Mouse (Mus musculus) embryonic facial prominence, embryonic 14.5 days (tissue): ENCODE data around the gene Gng2. TPM values are rescaled to one million over a fixed set of nuclear protein-coding genes. Genes with fewer than 3 reads are reported as not detected.

Experiments
- ATAC-seq: fragments of 200-750 bp; cut with Nextera tagmentation; 2 replicates; pipeline ENCODE4 v1.8.0; 2017; ENCODE audit warnings: low read depth, moderate number of reproducible peaks, moderate TSS enrichment
- DNase-seq: peaks from one replicate; pipeline ENCODE4 v3.0.0-alpha.2; 2015; ENCODE audit warnings: low spot score
- H3K27ac ChIP-seq: fragments of 300-500 bp; sonication (generic); replicated peaks from 2 replicates; pipeline ENCODE4 v1.5.1; 2014; ENCODE audit warnings: low read depth, mild to moderate bottlenecking, low read length, moderate library complexity
- H3K27me3 ChIP-seq: fragments of 300-500 bp; sonication (generic); replicated peaks from 2 replicates; pipeline ENCODE4 v1.6.1; 2014; ENCODE audit warnings: low read length; ENCODE audit not compliant: control insufficient read depth, insufficient read depth
- H3K36me3 ChIP-seq: fragments of 300-500 bp; sonication (generic); 2 replicates; pipeline ENCODE4 v1.6.1; 2014; ENCODE audit warnings: low read length, mixed read lengths; ENCODE audit not compliant: control insufficient read depth, insufficient read depth
- H3K4me1 ChIP-seq: fragments of 300-500 bp; sonication (generic); 2 replicates; pipeline ENCODE4 v1.6.1; 2014; ENCODE audit warnings: antibody characterized with exemption, low read length; ENCODE audit not compliant: control insufficient read depth, insufficient read depth
- H3K4me2 ChIP-seq: fragments of 300-500 bp; sonication (generic); 2 replicates; pipeline ENCODE4 v1.6.1; 2014; ENCODE audit warnings: low read depth, mild to moderate bottlenecking, low read length, moderate library complexity, mixed read lengths
- H3K4me3 ChIP-seq: fragments of 300-500 bp; sonication (generic); 2 replicates; pipeline ENCODE4 v1.5.1; 2014; ENCODE audit warnings: low read depth, mild to moderate bottlenecking, low read length
- H3K9ac ChIP-seq: fragments of 300-500 bp; sonication (generic); 2 replicates; pipeline ENCODE4 v1.6.1; 2014; ENCODE audit warnings: low read depth, mild to moderate bottlenecking, low read length, moderate library complexity, mixed read lengths
- H3K9me3 ChIP-seq: fragments of 300-500 bp; sonication (generic); 2 replicates; pipeline ENCODE4 v1.6.1; 2016; ENCODE audit warnings: low read length; ENCODE audit not compliant: control insufficient read depth
- WGBS: fragments of 180-500 bp; shearing (Covaris S2); extraction: QIAGEN DNeasy Blood & Tissue Kit; methylation state at CpG from one replicate; pipeline ENCODE4 v1.1.7; 2014; 5-methylcytosine and 5-hydroxymethylcytosine counted together
- polyA plus RNA-seq: library from polyadenylated mRNA; unstranded; fragments of >200 nt; fragmentation: Nextera tagmentation; extraction: Ambion mirVana; gene quantifications from 2 replicates; pipeline ENCODE4 v1.2.1, GENCODE M21; 2014

Gng2 gene
- polyA plus RNA-seq, 1 experiment from 2014 or later, result 59.3 TPM

DNA sequence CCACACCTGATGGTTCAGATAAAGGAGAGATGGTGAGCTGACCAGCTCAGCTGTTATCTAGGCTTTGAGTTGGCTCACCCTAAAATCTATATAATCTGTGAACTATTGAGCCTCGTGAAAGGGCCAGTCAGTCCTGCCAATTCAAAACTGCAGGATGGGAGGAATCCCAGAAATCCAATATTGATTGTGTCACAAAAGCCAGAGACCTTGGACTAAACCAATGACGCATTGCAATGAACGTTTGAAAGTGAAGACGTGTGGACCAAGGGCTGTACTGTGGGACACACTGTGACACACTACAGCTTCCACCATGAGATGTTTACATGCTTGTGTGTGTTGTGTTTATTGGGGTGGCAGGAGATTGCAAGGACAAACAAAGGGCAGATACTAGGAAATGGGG lies 18.5 kb upstream of the Gng2 start:
- Histone ChIP-seq H3K27ac (no peak overlapping the region), H3K4me3 (no peak overlapping the region), H3K9ac (no peak overlapping the region), H3K27me3 (no peaks in the 10 kb centered on the region), H3K4me1 (no peaks in the 10 kb centered on the region; the same call in 1 of the 2 replicates), H3K36me3 (no peaks in the 10 kb centered on the region), H3K4me2 (no peak overlapping the region), H3K9me3 (no peaks in the 10 kb centered on the region)
- ATAC-seq, result no peak
- no peak for DNase-seq
- 87% methylated on average over 4 of the region's 4 CpGs for WGBS

DNA sequence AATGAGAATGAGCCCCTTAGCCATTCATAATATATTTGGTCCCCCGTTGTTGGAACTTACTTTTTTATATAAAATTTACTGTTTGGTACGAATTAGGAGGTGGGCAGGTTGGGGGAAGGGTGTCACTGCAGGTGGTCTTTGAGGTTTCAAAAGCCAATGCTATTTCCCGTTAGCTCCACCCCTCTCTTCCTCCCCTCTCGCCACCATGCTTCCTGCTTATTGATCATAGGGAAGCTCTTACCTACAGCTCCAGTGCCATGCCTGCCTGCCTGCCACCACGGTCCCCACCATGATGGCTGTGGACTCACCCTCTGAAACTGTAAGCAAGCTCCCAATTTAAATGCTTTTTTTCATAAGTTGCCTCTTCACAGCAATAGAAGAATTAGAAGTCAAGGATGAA lies 16.6 kb upstream of the Gng2 start:
- H3K9me3 ChIP-seq, result no peaks in the 10 kb centered on the region
- no peak overlapping the region for H3K9ac ChIP-seq
- no peak overlapping the region for H3K4me3 ChIP-seq
- no peaks in the 10 kb centered on the region; the same call in 1 of the 2 replicates for H3K4me1 ChIP-seq
- ATAC-seq (no peak), DNase-seq (no peak)
- H3K27ac ChIP-seq, result no peak overlapping the region
- no peaks in the 10 kb centered on the region for H3K36me3 ChIP-seq
- H3K4me2 ChIP-seq, result no peak overlapping the region
- H3K27me3 ChIP-seq, result no peaks in the 10 kb centered on the region
- 67% methylated on average over 5 of the region's 5 CpGs for WGBS

DNA sequence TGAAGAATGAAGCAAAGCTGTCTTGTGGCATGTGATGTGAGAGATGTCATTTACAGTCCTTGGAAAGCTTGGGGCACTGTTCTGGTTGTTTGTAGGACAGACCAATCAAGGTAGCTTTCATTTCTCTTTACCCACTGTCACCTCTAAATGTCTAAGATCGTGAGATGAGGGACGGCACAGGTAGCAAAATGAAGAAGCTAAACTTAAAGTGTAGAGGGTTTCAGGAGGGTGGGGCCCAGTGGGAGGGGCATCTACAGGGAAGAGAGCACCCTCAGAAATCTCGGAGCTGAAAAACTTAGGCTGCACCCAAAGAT lies 16.1 kb upstream of the Gng2 start:
- no peak for DNase-seq
- 81% methylated on average over 3 of the region's 3 CpGs for WGBS
- H3K27me3 ChIP-seq, result no peaks in the 10 kb centered on the region

DNA sequence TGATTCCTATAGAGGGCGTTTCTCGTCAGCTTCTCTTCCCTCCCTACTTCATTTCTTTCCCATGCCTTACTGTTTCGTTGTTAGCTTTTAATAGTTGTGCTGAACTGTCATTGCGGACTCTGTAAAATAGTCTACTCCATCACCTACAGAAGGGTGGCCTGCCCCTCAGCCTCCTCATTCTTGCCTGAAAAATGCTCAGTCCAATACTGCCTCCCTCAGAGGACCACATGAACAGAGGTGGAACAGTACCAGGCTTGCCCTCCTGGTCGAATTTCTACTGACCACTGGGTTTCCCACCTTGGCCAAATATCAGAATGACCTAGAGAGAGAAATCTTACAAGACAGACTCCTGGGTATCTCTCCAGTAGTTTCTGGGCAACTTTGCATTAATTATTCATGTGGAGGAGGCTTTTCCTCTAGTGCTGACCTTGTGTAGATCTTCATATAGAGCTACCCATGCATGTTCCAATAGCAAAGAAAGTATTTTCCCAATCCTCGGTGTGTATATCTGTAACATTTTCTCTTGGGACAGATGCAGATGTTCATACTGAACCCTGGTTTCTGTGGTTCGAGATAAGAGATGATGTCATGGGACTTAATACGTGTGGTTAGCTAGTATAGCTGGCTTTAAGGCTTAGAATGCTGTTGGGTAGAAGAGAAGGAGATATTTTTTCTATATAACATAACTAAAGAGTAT lies 15.6 kb upstream of the Gng2 start:
- H3K36me3 ChIP-seq, result no peaks in the 10 kb centered on the region
- DNase-seq, result no peak
- no peak overlapping the region for H3K4me2 ChIP-seq
- no peak overlapping the region for H3K9ac ChIP-seq
- WGBS, result 76% methylated on average over 8 of the region's 8 CpGs
- no peaks in the 10 kb centered on the region; the same call in 1 of the 2 replicates for H3K4me1 ChIP-seq
- no peak for ATAC-seq
- no peaks in the 10 kb centered on the region for H3K27me3 ChIP-seq
- no peaks in the 10 kb centered on the region for H3K9me3 ChIP-seq
- H3K4me3 ChIP-seq, result no peak overlapping the region
- H3K27ac ChIP-seq, result no peak overlapping the region

More for the DNA sequence above, 16.1 kb upstream of the Gng2 start:
- no peak overlapping the region for H3K4me3 ChIP-seq
- H3K4me2 ChIP-seq, result no peak overlapping the region
- ATAC-seq, result no peak
- no peak overlapping the region for H3K27ac ChIP-seq
- no peaks in the 10 kb centered on the region for H3K36me3 ChIP-seq
- no peaks in the 10 kb centered on the region; the same call in 1 of the 2 replicates for H3K4me1 ChIP-seq
- H3K9me3 ChIP-seq, result no peaks in the 10 kb centered on the region
- H3K9ac ChIP-seq, result no peak overlapping the region

- DNase-seq (no peak), ATAC-seq (no peak)
- H3K9ac ChIP-seq, result no peak overlapping the region
- H3K36me3 ChIP-seq, result no peaks in the 10 kb centered on the region
- no peak overlapping the region for H3K4me2 ChIP-seq
- H3K27ac ChIP-seq, result no peak overlapping the region
- no peaks in the 10 kb centered on the region for H3K27me3 ChIP-seq
- H3K4me3 ChIP-seq, result no peak overlapping the region
- H3K9me3 ChIP-seq, result no peaks in the 10 kb centered on the region
- WGBS, result 25% methylated on average over 3 of the region's 3 CpGs
- H3K4me1 ChIP-seq, result peaks cover 5% of the 10 kb centered on the region; the same call in 1 of the 2 replicates
Observed at GRCm38 (mm10) chr14:19991861-19992260, 14.4 kb upstream of the Gng2 start.

- Histone ChIP-seq H3K27ac (no peak overlapping the region), H3K36me3 (no peaks in the 10 kb centered on the region), H3K27me3 (no peaks in the 10 kb centered on the region), H3K9me3 (no peaks in the 10 kb centered on the region), H3K4me3 (no peak overlapping the region), H3K9ac (no peak overlapping the region), H3K4me1 (peaks cover 18% of the 10 kb centered on the region), H3K4me2 (no peak overlapping the region)
- no peak for ATAC-seq
- DNase-seq, result no peak
- 90% methylated on average over 1 of the region's 1 CpGs for WGBS
Observed at GRCm38 (mm10) chr14:19990436-19990993, 13.1 kb upstream of the Gng2 start.

DNA sequence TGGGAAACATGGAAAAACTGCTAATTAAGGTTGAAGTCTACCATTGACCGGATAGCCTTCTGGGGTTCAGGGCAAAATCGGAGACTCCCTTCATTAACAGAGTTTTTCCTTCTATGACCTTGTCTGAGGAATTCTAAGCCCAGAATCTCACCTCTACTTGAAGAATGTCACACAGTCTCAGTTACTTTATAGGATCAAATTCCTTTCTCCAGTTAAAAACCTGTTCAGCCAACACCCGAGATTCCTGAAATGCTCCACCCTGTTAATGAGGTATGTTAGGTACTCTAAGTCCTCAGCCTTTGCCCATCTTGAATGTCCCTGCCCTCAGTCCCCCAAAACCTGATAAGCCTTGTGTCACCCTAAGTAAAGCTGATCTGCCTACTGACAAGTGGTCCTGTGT lies 11.0 kb upstream of the Gng2 start:
- Histone ChIP-seq H3K27ac (no peak overlapping the region), H3K4me3 (no peak overlapping the region), H3K9ac (no peak overlapping the region), H3K9me3 (no peaks in the 10 kb centered on the region), H3K4me2 (no peak overlapping the region), H3K36me3 (no peaks in the 10 kb centered on the region), H3K4me1 (peaks cover 34% of the 10 kb centered on the region), H3K27me3 (no peaks in the 10 kb centered on the region)
- WGBS, result 74% methylated on average over 3 of the region's 3 CpGs
- DNase-seq (no peak), ATAC-seq (no peak)

DNA sequence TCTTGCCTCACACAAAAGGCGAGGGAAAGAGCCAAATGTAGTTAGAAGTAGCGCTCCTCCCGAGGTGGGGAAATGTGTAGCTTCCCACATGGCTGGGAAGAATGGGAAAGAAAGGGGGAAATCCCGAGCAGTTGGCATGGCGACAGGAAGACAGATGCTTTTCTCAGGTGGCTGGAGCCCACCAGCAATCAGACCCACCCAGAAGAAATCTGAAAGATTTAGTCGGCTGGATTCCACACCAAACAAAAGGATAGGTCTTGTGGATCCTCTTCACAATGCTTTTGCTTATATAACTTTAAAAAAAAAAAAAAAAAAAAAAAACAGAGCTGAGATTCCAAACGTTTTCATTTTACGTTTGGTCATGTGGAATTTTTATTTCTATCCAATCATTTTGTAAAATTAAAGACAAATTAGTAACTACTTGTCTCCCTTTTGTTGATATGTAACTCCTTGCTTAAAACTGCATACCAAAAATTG lies 10.0 kb upstream of the Gng2 start:
- peak overlapping the region; percentile 60 for H3K9ac ChIP-seq
- 6% methylated on average over 8 of the region's 8 CpGs for WGBS
- DNase-seq (peak; percentile 46), ATAC-seq (peak; percentile 27; the same call in 1 of the 2 replicates)
- no peaks in the 10 kb centered on the region for H3K9me3 ChIP-seq
- peaks cover 34% of the 10 kb centered on the region for H3K4me1 ChIP-seq
- no peaks in the 10 kb centered on the region for H3K27me3 ChIP-seq
- peak overlapping the region; percentile 26 for H3K4me3 ChIP-seq
- H3K4me2 ChIP-seq, result peak overlapping the region; percentile 52
- H3K27ac ChIP-seq, result peak overlapping the region; percentile 94
- no peaks in the 10 kb centered on the region for H3K36me3 ChIP-seq
